Mouse (Mus musculus): Measurements from ENCODE around the gene Osbpl7. TPM values are rescaled to one million over a fixed set of nuclear protein-coding genes. Genes with fewer than 3 reads are reported as not detected.
A peak's percentile ranks its signal among the peaks of the same experiment; 100 is the strongest.

The Osbpl7 gene
- polyA plus RNA-seq, 1 experiment from 2014 or later, result 3.8 TPM

DNA sequence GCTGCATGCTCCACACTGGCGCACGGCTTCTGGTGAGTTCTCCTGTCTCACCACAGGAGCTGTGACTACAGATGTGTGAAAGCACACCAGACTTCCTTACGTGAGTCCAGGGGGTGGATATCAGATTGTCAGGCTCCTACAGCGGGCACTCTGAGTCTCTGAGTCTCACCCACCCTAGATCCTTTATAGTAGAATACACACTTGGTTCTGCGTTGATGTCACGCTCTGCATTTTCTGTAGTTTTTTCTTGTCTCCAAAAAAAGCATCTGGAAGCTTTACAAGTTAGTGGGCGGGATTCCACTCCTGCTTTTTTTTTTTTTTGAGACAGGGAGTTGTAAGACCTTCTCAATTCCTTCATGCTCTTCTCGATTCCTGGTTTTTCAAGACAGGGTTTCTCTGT, 5.5 kb upstream of the Osbpl7 start:
- no peak overlapping the region for H3K4me2 ChIP-seq
- H3K36me3 ChIP-seq, result peaks cover 51% of the 10 kb centered on the region
- ATAC-seq, result no peak
- H3K9me3 ChIP-seq (replicated peaks), result no peaks in the 10 kb centered on the region
- no peak overlapping the region for H3K27ac ChIP-seq
- H3K4me1 ChIP-seq, result peaks cover 28% of the 10 kb centered on the region
- no peak overlapping the region for H3K4me3 ChIP-seq
- WGBS (ENCODE audit: insufficient replicate concordance), result 81% methylated on average over 8 of the region's 8 CpGs
- no peaks in the 10 kb centered on the region for H3K27me3 ChIP-seq (replicated peaks)
- no peak overlapping the region for H3K9ac ChIP-seq

DNA sequence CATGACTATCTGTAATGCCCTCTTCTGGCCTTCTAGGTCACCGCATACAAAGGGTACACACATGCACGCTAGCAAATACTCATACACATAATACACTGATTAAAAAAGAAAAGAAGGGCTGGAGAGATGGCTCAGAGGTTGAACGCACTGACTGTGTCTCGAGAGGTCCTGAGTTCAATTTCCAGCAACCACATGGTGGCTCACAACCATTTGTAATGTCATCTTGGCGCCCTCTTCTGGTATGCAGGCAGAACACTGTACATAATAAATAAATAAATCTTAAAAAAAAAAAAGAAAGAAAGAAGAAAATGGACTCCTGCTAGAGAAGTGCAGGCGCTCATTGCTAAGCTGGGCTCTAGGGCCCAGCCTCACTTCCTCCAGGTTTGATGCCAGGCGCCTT, 4.6 kb upstream of the Osbpl7 start:
- no peak overlapping the region for H3K9ac ChIP-seq
- no peak overlapping the region for H3K27ac ChIP-seq
- no peak for ATAC-seq
- H3K4me1 ChIP-seq, result peaks cover 30% of the 10 kb centered on the region
- peaks cover 51% of the 10 kb centered on the region for H3K36me3 ChIP-seq
- no peaks in the 10 kb centered on the region for H3K27me3 ChIP-seq (replicated peaks)
- no peak overlapping the region for H3K4me3 ChIP-seq
- 75% methylated on average over 7 of the region's 7 CpGs for WGBS (ENCODE audit: insufficient replicate concordance)
- no peak overlapping the region for H3K4me2 ChIP-seq
- no peaks in the 10 kb centered on the region for H3K9me3 ChIP-seq (replicated peaks)

DNA sequence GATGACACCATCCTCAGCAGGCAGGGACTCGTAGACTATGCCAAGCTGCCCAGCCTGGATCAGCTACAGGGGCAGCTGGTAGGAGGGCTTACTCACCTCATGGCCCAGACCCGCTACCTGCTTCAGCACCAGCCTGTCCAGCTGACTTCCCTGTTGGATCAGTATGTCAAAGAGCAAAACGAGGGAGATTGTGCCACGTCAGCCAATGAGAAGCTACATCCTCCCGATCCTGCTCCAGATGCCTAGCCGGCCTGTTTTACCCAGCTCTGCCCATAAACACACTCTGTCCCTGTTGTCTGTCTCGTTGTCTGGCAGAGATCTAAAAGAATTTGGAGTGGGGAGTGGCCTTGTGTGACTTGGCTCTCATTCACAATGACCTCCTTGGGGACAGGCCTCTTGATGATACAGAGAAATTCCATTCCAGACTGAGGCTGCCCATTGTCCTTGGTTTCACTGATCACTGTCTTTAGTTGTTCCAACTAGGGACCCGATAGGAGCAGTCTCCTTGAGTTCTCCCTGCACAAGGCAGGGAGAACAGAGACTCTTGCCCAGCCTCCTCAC, 2.3 kb upstream of the Osbpl7 start:
- no peak for ATAC-seq
- H3K4me1 ChIP-seq, result peaks cover 33% of the 10 kb centered on the region
- H3K27me3 ChIP-seq (replicated peaks), result no peaks in the 10 kb centered on the region
- H3K9ac ChIP-seq, result no peak overlapping the region
- H3K9me3 ChIP-seq (replicated peaks), result no peaks in the 10 kb centered on the region
- H3K4me2 ChIP-seq, result no peak overlapping the region
- 80% methylated on average over 8 of the region's 8 CpGs for WGBS (ENCODE audit: insufficient replicate concordance)
- no peak overlapping the region for H3K4me3 ChIP-seq
- H3K27ac ChIP-seq, result no peak overlapping the region
- H3K36me3 ChIP-seq, result peaks cover 55% of the 10 kb centered on the region

DNA sequence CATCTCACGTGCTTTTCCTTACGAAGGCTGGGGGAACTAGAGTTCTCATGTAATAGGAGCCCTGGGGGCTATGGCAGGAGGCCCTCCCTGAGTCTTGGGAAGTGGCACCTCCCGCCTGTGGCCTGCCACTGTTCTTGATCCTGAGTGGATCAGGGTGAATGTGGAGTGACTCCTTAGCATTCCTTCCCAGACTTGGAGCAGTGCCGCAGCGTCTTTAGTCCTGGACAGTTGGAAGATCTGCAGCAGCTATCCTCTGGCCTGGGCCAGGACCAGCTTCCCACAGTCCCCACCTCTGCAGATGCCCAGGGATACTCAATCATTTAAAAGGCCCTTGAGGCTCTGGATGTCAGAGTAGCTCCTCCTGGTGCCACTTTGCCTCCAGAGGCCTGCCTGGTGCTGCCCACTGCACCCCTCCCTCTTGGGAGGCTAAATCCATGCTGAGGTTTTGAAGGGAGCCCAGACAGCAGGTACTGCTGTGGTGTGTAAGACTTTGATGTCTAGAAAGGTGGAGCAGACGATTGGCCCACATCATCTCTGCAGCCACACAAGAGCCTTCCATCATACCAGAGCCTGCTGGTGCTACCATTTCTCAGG, 839 bp upstream of the Osbpl7 start:
- Histone ChIP-seq H3K27ac (no peak overlapping the region), H3K4me2 (no peak overlapping the region), H3K27me3 (replicated peaks) (no peaks in the 10 kb centered on the region), H3K4me1 (peaks cover 30% of the 10 kb centered on the region), H3K4me3 (no peak overlapping the region), H3K9me3 (replicated peaks) (no peaks in the 10 kb centered on the region), H3K9ac (0 out of 2 replicates have a peak overlapping the region, but pooled peaks have one; percentile 83), H3K36me3 (peaks cover 53% of the 10 kb centered on the region)
- ATAC-seq, result no peak
- 81% methylated on average over 6 of the region's 6 CpGs for whole genome bisulfite sequencing (ENCODE audit: insufficient replicate concordance)

DNA sequence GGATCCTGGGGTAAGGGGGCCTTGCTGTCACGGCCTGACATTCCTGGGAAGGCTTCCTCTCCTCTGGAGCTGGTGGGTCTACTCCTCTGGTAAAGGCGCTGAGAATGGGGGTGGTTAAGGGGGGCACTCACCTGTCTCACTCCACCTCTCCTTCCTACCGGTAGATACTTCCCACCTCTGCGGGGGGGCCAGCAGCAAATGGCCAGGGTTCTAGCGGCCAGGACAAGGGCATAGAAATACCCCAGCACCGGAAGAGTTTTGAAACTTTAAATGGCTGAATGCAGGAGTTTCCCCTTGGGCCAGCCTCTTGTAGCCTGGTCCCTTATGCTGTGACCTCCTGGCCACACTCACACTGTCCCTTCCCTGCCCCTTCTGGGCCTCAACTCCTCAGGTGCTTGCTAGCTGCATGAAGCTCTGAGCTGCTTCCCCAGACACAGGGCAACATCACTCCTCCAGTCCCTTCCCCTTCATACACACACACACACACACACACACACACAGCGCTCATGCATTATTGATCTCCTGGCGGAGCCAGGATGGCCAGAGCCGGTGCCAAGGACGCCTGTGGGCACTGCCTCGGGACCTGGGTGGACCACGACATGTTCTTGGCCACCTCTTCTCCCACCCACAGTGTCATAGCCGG, 637 bp downstream of the Osbpl7 start:
- Histone ChIP-seq H3K27ac (peak overlapping the region; percentile 74), H3K4me3 (peak overlapping the region; percentile 69), H3K27me3 (replicated peaks) (no peaks in the 10 kb centered on the region), H3K36me3 (peaks cover 54% of the 10 kb centered on the region), H3K9ac (peak overlapping the region; percentile 83), H3K4me2 (peak overlapping the region; percentile 81), H3K4me1 (peaks cover 30% of the 10 kb centered on the region), H3K9me3 (replicated peaks) (no peaks in the 10 kb centered on the region)
- WGBS (ENCODE audit: insufficient replicate concordance), result 16% methylated on average over 13 of the region's 13 CpGs
- ATAC-seq, result peak; percentile 28; the same call in 1 of the 2 replicates

DNA sequence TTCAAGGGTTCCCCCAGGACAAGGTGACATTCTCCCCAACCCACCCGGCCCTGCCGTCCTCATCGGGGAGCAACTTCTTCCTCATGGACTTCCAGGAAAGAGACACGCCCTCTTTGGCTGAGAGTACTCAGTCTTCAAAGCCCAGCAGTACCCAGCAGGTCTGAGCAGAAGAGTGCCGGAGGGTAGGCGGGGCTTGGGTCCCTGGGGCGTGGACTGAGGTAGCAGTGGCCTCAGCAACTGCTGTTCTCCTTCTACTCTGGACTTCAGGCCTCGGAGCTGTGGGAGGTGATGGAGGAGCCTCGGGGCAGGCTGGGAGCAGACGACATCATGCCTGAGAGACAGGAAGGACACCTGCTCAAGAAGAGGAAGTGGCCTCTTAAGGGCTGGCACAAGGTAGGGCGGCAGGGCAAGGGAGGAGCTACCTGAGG, 1.8 kb downstream of the Osbpl7 start:
- Histone ChIP-seq H3K4me3 (peak overlapping the region; percentile 69), H3K4me1 (peaks cover 30% of the 10 kb centered on the region), H3K27me3 (replicated peaks) (no peaks in the 10 kb centered on the region), H3K36me3 (peaks cover 57% of the 10 kb centered on the region), H3K27ac (peak overlapping the region; percentile 74; the same call in 1 of the 2 replicates), H3K9ac (peak overlapping the region; percentile 83), H3K9me3 (replicated peaks) (no peaks in the 10 kb centered on the region), H3K4me2 (peak overlapping the region; percentile 81)
- ATAC-seq, result peak; percentile 74
- WGBS (ENCODE audit: insufficient replicate concordance), result 15% methylated on average over 11 of the region's 11 CpGs

DNA sequence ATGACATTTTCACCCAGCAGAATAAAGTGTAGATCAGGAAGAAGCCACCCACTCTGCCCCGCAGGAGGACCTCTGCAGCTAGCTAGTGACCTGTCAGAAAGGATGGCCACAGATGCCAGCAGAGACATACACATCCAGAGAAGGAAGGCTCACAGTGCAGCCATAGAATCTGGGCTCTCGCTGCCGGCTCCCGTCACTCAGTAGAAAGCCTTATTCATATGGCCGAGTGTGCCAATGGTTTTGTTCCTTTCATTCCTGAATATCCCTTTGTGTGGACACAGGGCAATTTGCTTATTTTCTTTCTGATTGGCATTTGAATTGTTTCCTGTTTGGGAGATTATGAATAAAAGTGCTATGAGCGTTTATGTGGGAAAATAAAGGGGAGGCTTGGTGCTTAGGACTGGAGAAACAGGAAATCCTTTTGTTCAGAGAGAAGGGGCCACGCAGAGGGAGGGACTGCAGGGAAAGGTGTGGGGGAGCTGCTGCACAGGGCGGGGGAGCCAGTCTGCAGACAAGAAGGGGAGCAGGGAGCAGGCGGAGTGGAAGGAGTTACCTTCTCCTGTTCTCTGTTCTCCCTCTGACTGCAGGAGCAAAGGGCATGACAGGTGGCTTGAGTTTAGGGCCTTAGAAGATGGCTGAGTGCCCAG, 13.0 kb downstream of the Osbpl7 start:
- no peak overlapping the region for H3K4me3 ChIP-seq
- no peak overlapping the region for H3K4me2 ChIP-seq
- peaks cover 62% of the 10 kb centered on the region for H3K36me3 ChIP-seq
- peaks cover 6% of the 10 kb centered on the region for H3K4me1 ChIP-seq
- 61% methylated on average over 9 of the region's 9 CpGs for WGBS (ENCODE audit: insufficient replicate concordance)
- H3K9me3 ChIP-seq (replicated peaks), result no peaks in the 10 kb centered on the region
- ATAC-seq, result no peak
- H3K9ac ChIP-seq, result no peak overlapping the region
- no peaks in the 10 kb centered on the region for H3K27me3 ChIP-seq (replicated peaks)
- H3K27ac ChIP-seq, result no peak overlapping the region

DNA sequence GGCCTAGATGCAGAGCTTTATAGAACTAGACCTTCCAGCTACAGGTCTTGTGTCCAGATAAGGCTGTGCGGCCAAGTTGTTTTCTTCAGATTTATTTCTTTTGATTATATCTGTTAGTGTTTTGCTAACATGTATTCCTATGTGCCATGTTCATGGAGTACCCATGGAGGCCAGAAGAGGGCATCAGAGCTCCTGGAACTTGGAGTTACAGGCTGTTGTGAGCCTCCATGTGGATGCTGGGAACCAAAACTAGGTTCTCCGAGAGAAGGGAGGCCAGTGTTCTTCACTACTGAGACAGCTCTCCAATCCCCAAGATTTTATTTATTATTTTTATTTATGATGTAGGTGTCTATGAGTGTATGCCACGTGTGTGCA, 13.5 kb downstream of the Osbpl7 start:
- WGBS (ENCODE audit: insufficient replicate concordance), result 80% methylated on average over 3 of the region's 3 CpGs
- H3K36me3 ChIP-seq, result peaks cover 57% of the 10 kb centered on the region
- no peak overlapping the region for H3K27ac ChIP-seq
- peaks cover 6% of the 10 kb centered on the region for H3K4me1 ChIP-seq
- no peaks in the 10 kb centered on the region for H3K27me3 ChIP-seq (replicated peaks)
- ATAC-seq, result no peak
- no peak overlapping the region for H3K4me3 ChIP-seq
- H3K9me3 ChIP-seq (replicated peaks), result no peaks in the 10 kb centered on the region
- H3K4me2 ChIP-seq, result no peak overlapping the region
- no peak overlapping the region for H3K9ac ChIP-seq

DNA sequence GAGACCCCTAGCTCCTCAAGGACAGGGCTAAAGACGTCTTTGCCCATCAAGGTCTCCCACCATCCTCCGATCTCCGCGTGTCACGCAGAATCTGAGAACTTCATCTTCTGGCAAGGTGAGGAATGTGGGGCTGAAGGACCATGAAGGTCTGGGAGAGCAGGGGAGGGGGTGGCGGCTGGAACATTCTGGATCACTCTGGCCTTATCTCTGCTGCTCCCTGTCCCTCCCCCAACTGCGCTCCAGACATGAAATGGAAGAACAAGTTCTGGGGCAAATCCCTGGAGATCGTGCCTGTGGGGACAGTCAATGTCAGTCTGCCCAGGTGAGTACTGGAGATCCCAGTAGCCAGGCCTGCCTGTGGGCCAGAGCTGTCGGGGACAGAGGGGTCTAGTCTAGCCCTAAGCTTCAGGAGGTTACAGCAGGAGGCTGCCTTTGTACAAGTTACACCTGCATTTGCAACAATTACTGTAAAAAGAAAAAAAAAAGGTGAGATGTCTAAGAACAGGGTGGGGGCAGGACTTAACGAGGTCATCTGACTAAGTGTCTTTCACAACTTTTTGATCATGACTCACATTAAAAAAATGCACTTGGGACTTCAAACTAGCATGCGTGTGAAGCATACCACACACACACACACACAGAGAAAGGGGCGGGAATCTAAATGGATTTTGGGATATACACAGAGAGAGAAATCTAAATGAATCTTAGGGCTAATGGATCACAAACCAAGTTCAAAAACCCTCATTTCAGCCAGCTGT, 15.3 kb downstream of the Osbpl7 start:
- no peak overlapping the region for H3K4me2 ChIP-seq
- H3K4me1 ChIP-seq, result peaks cover 6% of the 10 kb centered on the region
- H3K4me3 ChIP-seq, result no peak overlapping the region
- no peak for ATAC-seq
- 74% methylated on average over 12 of the region's 12 CpGs for WGBS (ENCODE audit: insufficient replicate concordance)
- H3K27me3 ChIP-seq (replicated peaks), result no peaks in the 10 kb centered on the region
- no peaks in the 10 kb centered on the region for H3K9me3 ChIP-seq (replicated peaks)
- H3K36me3 ChIP-seq, result peaks cover 39% of the 10 kb centered on the region
- no peak overlapping the region for H3K27ac ChIP-seq
- H3K9ac ChIP-seq, result no peak overlapping the region

DNA sequence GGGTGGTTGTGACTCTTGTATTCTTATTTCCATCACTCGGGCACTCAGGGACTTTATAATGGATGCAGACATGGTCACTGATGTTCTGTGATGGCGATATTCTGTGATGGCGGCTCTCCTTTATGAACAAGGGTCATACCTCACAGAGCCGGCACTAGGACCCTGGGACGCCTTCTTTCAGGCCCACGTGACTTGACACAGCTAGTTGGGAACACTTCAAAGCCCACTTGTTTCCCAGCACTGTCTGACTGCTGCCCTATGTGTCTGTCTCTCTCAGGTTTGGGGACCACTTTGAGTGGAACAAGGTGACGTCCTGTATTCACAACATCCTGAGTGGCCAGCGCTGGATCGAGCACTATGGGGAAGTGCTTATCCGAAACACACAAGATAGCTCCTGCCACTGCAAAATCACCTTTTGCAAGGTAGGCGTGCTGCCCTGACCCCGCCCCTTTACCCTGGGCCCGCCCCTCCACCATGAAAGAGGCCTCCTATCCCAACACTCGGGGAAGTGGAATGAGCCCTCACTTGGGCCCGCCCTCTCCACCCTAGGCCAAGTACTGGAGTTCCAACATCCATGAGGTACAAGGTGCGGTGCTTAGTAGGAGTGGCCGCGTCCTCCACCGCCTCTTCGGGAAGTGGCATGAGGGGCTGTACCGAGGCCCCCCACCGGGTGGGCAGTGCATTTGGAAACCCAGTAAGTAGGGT, 16.4 kb downstream of the Osbpl7 start:
- Histone ChIP-seq H3K9ac (no peak overlapping the region), H3K9me3 (replicated peaks) (no peaks in the 10 kb centered on the region), H3K4me3 (no peak overlapping the region), H3K4me2 (no peak overlapping the region), H3K36me3 (peaks cover 28% of the 10 kb centered on the region), H3K27me3 (replicated peaks) (no peaks in the 10 kb centered on the region), H3K27ac (no peak overlapping the region), H3K4me1 (no peaks in the 10 kb centered on the region)
- WGBS (ENCODE audit: insufficient replicate concordance), result 66% methylated on average over 22 of the region's 22 CpGs
- no peak; the same call in 1 of the 2 replicates for ATAC-seq

DNA sequence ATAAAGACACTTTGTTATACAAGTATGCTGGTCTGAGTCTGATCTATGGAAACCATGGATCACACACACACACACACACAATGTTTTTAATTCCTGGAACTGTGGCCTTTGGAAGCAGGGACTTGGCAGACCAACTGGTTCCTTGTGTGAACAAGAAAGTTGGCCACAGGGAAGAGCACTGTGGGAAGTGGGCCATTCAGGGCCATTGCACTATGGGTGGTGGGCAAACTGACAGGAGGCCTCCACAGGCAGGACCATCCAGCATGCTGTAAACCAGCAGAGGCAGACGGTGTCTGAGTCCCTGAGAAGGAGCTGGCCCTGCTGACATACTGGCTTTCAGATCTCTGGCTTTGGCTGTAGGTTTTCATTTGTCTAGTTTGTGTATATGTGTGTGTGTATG, 18.9 kb downstream of the Osbpl7 start:
- no peaks in the 10 kb centered on the region for H3K9me3 ChIP-seq (replicated peaks)
- H3K27me3 ChIP-seq (replicated peaks), result no peaks in the 10 kb centered on the region
- H3K9ac ChIP-seq, result no peak overlapping the region
- no peak overlapping the region for H3K27ac ChIP-seq
- no peak for ATAC-seq
- peaks cover 26% of the 10 kb centered on the region for H3K36me3 ChIP-seq
- H3K4me3 ChIP-seq, result no peak overlapping the region
- no peak overlapping the region for H3K4me2 ChIP-seq
- H3K4me1 ChIP-seq, result no peaks in the 10 kb centered on the region
- WGBS (ENCODE audit: insufficient replicate concordance), result 56% methylated on average over 1 of the region's 1 CpGs
